Mouse (Mus musculus): ENCODE measurements around the gene Sptbn4. TPM values are rescaled to one million over a fixed set of nuclear protein-coding genes. Genes with fewer than 3 reads are reported as not detected.

Gene Sptbn4
- total RNA-seq, 1 experiment from 2014 or later: not detected

- no peak for ATAC-seq (replicated peaks; ENCODE audit: insufficient number of reproducible peaks, low FRiP score, low TSS enrichment, poor library complexity, severe bottlenecking)
These were observed 28.7 kb upstream of the Sptbn4 start for GRCm38 (mm10) chr7:27476098-27476635.

GRCm38 (mm10) chr7:27475596-27475995 lies 28.1 kb upstream of the Sptbn4 start:
- ATAC-seq (replicated peaks; ENCODE audit: insufficient number of reproducible peaks, low FRiP score, low TSS enrichment, poor library complexity, severe bottlenecking): no peak

- peak; percentile 82 for ATAC-seq (replicated peaks; ENCODE audit: insufficient number of reproducible peaks, low FRiP score, low TSS enrichment, poor library complexity, severe bottlenecking)
These were observed 27.0 kb upstream of the Sptbn4 start for GRCm38 (mm10) chr7:27474490-27474954.

- ATAC-seq (replicated peaks; ENCODE audit: insufficient number of reproducible peaks, low FRiP score, low TSS enrichment, poor library complexity, severe bottlenecking): no peak
These were observed 26.5 kb upstream of the Sptbn4 start for GRCm38 (mm10) chr7:27473835-27474489.

GRCm38 (mm10) chr7:27473156-27473834 lies 25.8 kb upstream of the Sptbn4 start, which contains the start of gene Sertad3:
TSS of gene Sertad3 (plus strand) at chr7:27473768.
- peak; percentile 80 for ATAC-seq (replicated peaks; ENCODE audit: insufficient number of reproducible peaks, low FRiP score, low TSS enrichment, poor library complexity, severe bottlenecking)

- no peak for ATAC-seq (replicated peaks; ENCODE audit: insufficient number of reproducible peaks, low FRiP score, low TSS enrichment, poor library complexity, severe bottlenecking)
These were observed 25.1 kb upstream of the Sptbn4 start for GRCm38 (mm10) chr7:27472596-27472995.

- no peak for ATAC-seq (replicated peaks; ENCODE audit: insufficient number of reproducible peaks, low FRiP score, low TSS enrichment, poor library complexity, severe bottlenecking)
These were observed 24.1 kb upstream of the Sptbn4 start for GRCm38 (mm10) chr7:27471390-27472120.

GRCm38 (mm10) chr7:27467648-27468047 lies 20.2 kb upstream of the Sptbn4 start:
- no peak for ATAC-seq (replicated peaks; ENCODE audit: insufficient number of reproducible peaks, low FRiP score, low TSS enrichment, poor library complexity, severe bottlenecking)

GRCm38 (mm10) chr7:27460477-27460876 lies 13.0 kb upstream of the Sptbn4 start:
- no peak for ATAC-seq (replicated peaks; ENCODE audit: insufficient number of reproducible peaks, low FRiP score, low TSS enrichment, poor library complexity, severe bottlenecking)

GRCm38 (mm10) chr7:27459640-27460039 lies 12.2 kb upstream of the Sptbn4 start:
- no peak for ATAC-seq (replicated peaks; ENCODE audit: insufficient number of reproducible peaks, low FRiP score, low TSS enrichment, poor library complexity, severe bottlenecking)

- no peak for ATAC-seq (replicated peaks; ENCODE audit: insufficient number of reproducible peaks, low FRiP score, low TSS enrichment, poor library complexity, severe bottlenecking)
These were observed 11.1 kb upstream of the Sptbn4 start for GRCm38 (mm10) chr7:27458614-27459013.

GRCm38 (mm10) chr7:27455273-27455672 lies 7.8 kb upstream of the Sptbn4 start:
- ATAC-seq (replicated peaks; ENCODE audit: insufficient number of reproducible peaks, low FRiP score, low TSS enrichment, poor library complexity, severe bottlenecking): no peak

GRCm38 (mm10) chr7:27454461-27455121 lies 7.1 kb upstream of the Sptbn4 start:
- no peak for ATAC-seq (replicated peaks; ENCODE audit: insufficient number of reproducible peaks, low FRiP score, low TSS enrichment, poor library complexity, severe bottlenecking)

- ATAC-seq (replicated peaks; ENCODE audit: insufficient number of reproducible peaks, low FRiP score, low TSS enrichment, poor library complexity, severe bottlenecking): no peak
These were observed 4.8 kb upstream of the Sptbn4 start for GRCm38 (mm10) chr7:27452206-27452770.

- 0 out of 2 replicates have a peak, but pooled peaks have one; percentile 7 for ATAC-seq (replicated peaks; ENCODE audit: insufficient number of reproducible peaks, low FRiP score, low TSS enrichment, poor library complexity, severe bottlenecking)
These were observed 3.9 kb upstream of the Sptbn4 start for GRCm38 (mm10) chr7:27451359-27451758.

GRCm38 (mm10) chr7:27449256-27449862 lies 1.9 kb upstream of the Sptbn4 start:
- no peak for ATAC-seq (replicated peaks; ENCODE audit: insufficient number of reproducible peaks, low FRiP score, low TSS enrichment, poor library complexity, severe bottlenecking)

- no peak for ATAC-seq (replicated peaks; ENCODE audit: insufficient number of reproducible peaks, low FRiP score, low TSS enrichment, poor library complexity, severe bottlenecking)
These were observed 1.1 kb upstream of the Sptbn4 start for GRCm38 (mm10) chr7:27448421-27449206.
